Mouse (Mus musculus) spleen, adult 2 months (tissue): Measurements from ENCODE around the gene Mpig6b. TPM values are rescaled to one million over a fixed set of nuclear protein-coding genes. Genes with fewer than 3 reads are reported as not detected.

Source experiments
- DNase-seq, 2 experiments: peaks; one replicate each; pipeline versions ENCODE4 v3.0.0 to v3.0.0-alpha.2; 2012 to 2021; ENCODE audit warnings: low spot score in 2 of 2, low read depth in 1 of 2
- H3K27ac ChIP-seq: fragments of 200-500 bp; 2 replicates; pipeline ENCODE4 v1.5.1; 2012; ENCODE audit warnings: low read length, inconsistent platforms; ENCODE audit not compliant: insufficient read depth
- H3K27me3 ChIP-seq: fragments of 200-500 bp; 2 replicates; pipeline ENCODE4 v1.6.1; 2012; ENCODE audit warnings: mild to moderate bottlenecking, moderate library complexity, low read length, inconsistent platforms; ENCODE audit not compliant: control insufficient read depth, insufficient read depth
- H3K36me3 ChIP-seq: fragments of 200-500 bp; 2 replicates; pipeline ENCODE4 v1.6.1; 2012; ENCODE audit warnings: mild to moderate bottlenecking, low read length, inconsistent platforms; ENCODE audit not compliant: control insufficient read depth, insufficient read depth
- H3K4me1 ChIP-seq: fragments of 200-500 bp; 2 replicates; pipeline ENCODE4 v1.6.1; 2011; ENCODE audit warnings: inconsistent platforms; ENCODE audit not compliant: control insufficient read depth, insufficient read depth, insufficient read length
- H3K4me3 ChIP-seq: fragments of 200-500 bp; 2 replicates; pipeline ENCODE4 v1.5.1; 2011; ENCODE audit warnings: mild to moderate bottlenecking, inconsistent platforms; ENCODE audit not compliant: insufficient read depth, insufficient read length; ENCODE audit errors: extremely low read depth
- CTCF ChIP-seq: fragments of 200-500 bp; IDR thresholded peaks from 2 replicates; pipeline ENCODE4 v1.5.1; 2011; ENCODE audit warnings: mild to moderate bottlenecking, inconsistent platforms; ENCODE audit not compliant: insufficient read depth, insufficient read length, insufficient replicate concordance; ENCODE audit errors: extremely low read depth
- POLR2A ChIP-seq: fragments of 200-500 bp; IDR thresholded peaks from 2 replicates; pipeline ENCODE4 v1.6.1; 2011; ENCODE audit warnings: low read depth, low read length, inconsistent platforms
- WGBS: fragments of 180-500 bp; shearing (Covaris S2); methylation state at CpG from one replicate; pipeline ENCODE4 v1.1.7; 2018; 5-methylcytosine and 5-hydroxymethylcytosine counted together
- polyA plus RNA-seq: library from polyadenylated mRNA; depleted of rRNA; stranded (reverse); fragments of >200 nt; gene quantifications from 2 replicates; pipeline ENCODE4 v1.2.3, GENCODE M21; 2012; rRNA removed

Gene Mpig6b
- polyA plus RNA-seq = 4.8 and 5.6 TPM in 2 replicates

DNA sequence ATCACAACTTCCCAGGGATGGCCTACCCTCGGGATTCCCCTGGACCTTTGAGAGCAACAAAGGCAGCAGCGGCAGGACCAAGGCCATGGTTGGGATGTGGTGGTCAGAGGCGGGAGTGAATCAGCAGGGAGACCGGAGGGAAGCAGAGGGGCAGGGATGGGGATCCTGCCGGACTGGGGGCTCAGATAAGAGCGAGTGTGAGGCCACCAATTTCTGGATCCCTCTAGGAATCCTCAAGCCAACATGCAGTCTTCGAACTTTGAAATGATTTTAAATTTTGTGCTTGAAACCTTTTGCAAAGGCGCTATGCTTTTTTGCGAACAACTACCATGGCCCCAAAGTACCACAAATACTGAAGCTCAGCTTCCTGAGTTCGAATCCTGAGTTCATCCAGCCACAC lies at the start of gene Mpig6b:
Gene Mpig6b (minus strand): TSS at position 101 of the 400 bp plus-strand sequence.
- peak within 1 kb of the TSS; percentile 49 for H3K4me3 ChIP-seq
- H3K4me1 ChIP-seq = peaks cover 8% of the 10 kb centered on the region
- 61% methylated on average over 10 of the region's 10 CpGs for WGBS
- no peak within 1 kb of the TSS for H3K27ac ChIP-seq
- TF ChIP-seq POLR2A = no peak
- TF ChIP-seq CTCF = no peak
- H3K36me3 ChIP-seq = no peaks in the 10 kb centered on the region
- no peak for DNase-seq
- H3K27me3 ChIP-seq = no peaks in the 10 kb centered on the region; the same call in 1 of the 2 replicates

DNA sequence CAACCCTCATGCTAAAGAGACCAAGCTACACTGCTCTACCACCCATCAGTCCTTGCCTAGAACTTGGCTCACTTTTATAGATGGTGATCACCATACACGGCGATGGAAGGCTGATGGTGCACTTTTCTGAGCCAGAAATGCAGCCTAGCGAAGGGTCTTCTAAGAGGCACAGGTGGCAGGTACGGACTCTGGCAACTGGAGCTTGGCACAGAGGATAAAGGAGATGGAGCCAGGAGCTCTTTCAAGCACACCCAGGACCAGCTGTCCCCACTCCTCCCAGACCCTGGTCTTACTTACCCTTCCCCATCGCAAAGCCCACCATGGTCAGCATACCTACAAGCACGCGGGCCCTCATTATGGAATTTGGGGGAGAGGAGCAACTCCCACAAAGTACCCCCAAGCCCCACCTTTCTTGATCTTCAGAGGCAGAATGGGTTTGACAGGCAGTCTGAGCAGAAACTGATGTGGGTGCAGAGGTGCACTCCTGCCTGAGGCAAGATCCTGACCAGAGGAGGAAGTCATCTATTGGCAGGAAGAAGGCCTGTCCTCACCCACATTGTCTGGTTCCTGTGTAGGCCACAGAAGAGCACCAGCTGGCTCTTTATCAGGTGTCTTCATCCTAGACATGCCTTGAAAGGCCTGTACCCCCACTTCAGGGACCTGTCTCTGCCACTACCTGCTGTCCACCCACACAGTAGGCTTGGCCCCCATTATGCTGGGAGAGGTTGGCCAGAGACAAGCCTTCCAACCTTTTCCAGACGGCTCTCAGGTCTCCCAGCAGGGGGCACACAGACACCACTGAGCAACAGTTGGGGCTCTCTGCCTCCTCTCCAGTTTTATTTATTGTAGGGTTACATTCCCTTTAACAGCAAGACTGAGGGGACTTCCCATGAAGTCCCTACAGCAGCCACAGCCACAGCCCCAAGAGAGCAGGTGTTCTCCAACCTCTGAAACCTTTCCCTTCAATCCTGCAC lies 49.3 kb upstream of the Mpig6b start, which contains the start of gene Ly6g5b:
Gene Ly6g5b (minus strand): TSS at position 383 of the 974 bp plus-strand sequence.
- H3K4me3 ChIP-seq = no peak within 1 kb of the TSS
- H3K27me3 ChIP-seq = no peaks in the 10 kb centered on the region
- peaks cover 18% of the 10 kb centered on the region for H3K36me3 ChIP-seq
- WGBS = 76% methylated on average over 8 of the region's 8 CpGs
- H3K4me1 ChIP-seq = peaks cover 2% of the 10 kb centered on the region; the same call in 1 of the 2 replicates
- peak; percentile 43; the same call in 1 of the 2 replicates for TF ChIP-seq CTCF
- TF ChIP-seq POLR2A = no peak
- peak in 1 of 2 experiments; percentile 46 for DNase-seq
- no peak within 1 kb of the TSS for H3K27ac ChIP-seq

DNA sequence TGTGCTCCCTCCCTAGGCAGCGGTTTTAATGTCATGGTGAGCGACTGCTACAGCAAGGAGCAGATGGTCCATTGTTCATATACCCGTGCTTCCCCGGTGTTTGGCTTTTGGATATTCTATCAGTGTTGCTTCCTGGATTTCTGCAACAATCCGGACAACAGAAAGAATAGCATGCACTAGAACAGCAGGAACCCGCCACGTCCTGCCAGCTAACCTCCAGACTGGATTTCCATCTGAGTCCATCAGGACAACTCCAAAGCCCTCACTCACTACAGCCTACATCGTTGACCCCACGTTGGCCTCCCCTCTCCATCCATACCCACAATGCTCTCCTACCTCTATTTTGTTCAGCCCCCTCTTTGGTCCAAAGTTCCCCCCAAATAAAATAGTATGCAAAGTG lies 45.8 kb upstream of the Mpig6b start:
- DNase-seq = no peak
- WGBS = 85% methylated on average over 9 of the region's 9 CpGs
- TF ChIP-seq POLR2A (no peak), CTCF (no peak)
- Histone ChIP-seq H3K27me3 (no peaks in the 10 kb centered on the region), H3K27ac (no peak overlapping the region), H3K4me3 (no peak overlapping the region), H3K36me3 (peaks cover 6% of the 10 kb centered on the region), H3K4me1 (no peaks in the 10 kb centered on the region; the same call in 1 of the 2 replicates)

DNA sequence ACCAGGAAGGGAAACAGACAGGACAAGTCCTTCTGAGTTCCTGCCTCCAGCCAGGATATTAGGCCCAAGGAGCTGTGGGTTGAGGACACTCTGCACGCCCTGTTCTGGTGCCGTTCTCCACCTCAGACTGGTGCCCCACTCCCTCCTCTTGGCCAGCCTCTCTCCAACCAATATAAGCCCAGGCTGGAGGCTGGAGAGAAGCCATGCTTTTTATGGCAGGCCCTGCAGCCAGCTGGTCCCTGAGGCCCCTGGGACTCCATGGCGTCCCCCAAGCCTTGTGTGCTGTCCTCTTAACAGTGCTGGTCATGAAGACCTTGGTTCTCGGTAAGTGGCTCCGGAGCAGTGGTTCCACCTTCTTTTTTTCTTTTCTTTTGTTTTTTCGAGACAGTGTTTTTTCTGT lies 42.1 kb upstream of the Mpig6b start, which contains the start of gene Ly6g5c:
Gene Ly6g5c (plus strand): TSS at position 183 of the 400 bp plus-strand sequence.
- TF ChIP-seq CTCF (no peak), POLR2A (no peak)
- no peak for DNase-seq
- H3K4me1 ChIP-seq = no peaks in the 10 kb centered on the region
- no peaks in the 10 kb centered on the region; the same call in 1 of the 2 replicates for H3K36me3 ChIP-seq
- H3K27ac ChIP-seq = no peak within 1 kb of the TSS
- 88% methylated on average over 6 of the region's 6 CpGs for WGBS
- no peak within 1 kb of the TSS for H3K4me3 ChIP-seq
- H3K27me3 ChIP-seq = no peaks in the 10 kb centered on the region

DNA sequence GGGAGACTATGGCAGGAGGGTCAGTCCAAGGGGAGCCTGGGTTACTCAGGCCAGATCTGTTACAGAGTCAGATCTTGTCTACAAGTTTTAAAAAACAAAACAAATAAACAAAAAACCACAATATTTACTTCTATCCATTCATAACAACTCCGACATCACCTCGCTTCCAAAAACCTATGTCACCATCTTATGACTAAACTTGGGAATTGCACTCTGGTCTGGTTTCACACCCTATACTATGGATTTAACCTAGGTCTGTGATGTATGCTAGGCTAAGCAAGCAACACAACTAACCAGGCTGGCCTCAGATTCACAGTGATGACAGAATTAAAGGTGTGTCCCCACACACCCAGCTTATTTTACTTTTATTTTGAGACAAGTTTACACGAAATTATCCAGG lies 40.5 kb upstream of the Mpig6b start:
- Histone ChIP-seq H3K27me3 (no peaks in the 10 kb centered on the region), H3K4me1 (no peaks in the 10 kb centered on the region), H3K27ac (no peak overlapping the region), H3K4me3 (no peak overlapping the region), H3K36me3 (peaks cover 9% of the 10 kb centered on the region)
- WGBS = 86% methylated on average over 3 of the region's 3 CpGs
- TF ChIP-seq CTCF (no peak), POLR2A (no peak)
- DNase-seq = no peak

DNA sequence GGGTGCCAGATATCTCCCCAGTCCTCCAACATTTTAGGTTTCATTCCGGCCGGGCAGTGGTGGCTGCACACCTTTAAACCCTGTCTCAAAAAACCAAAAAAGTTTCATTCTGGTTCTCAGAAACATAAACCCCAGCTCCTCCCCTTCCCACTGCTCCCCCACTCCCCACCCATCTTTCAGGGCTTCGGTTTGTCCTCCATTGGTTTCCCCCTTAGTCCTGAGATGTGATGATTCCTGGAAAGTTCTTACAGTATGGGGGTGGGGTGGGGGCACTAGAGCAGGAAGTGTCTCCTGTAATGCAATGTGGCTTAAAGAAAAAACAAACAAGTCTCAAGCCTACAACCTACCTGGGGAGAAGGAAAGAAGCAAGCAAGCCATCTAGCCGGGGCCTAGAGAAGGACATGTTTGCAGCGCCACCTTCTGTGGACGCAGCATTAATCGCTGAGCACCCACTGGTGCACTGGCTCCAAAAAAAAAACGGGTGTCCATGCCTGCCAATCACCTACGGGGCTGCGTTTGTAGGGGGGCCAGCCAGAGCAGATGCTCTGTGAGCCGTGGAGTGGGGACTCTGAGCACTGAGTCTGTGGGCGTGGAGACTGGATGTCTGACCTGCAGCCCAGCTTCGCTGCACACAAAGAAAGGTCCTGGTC lies 39.9 kb upstream of the Mpig6b start:
- WGBS = 31% methylated on average over 13 of the region's 13 CpGs
- Histone ChIP-seq H3K27ac (no peak overlapping the region), H3K27me3 (no peaks in the 10 kb centered on the region), H3K36me3 (peaks cover 15% of the 10 kb centered on the region), H3K4me3 (no peak overlapping the region), H3K4me1 (no peaks in the 10 kb centered on the region)
- DNase-seq = no peak
- TF ChIP-seq POLR2A (no peak), CTCF (peak; percentile 46; the same call in 1 of the 2 replicates)
